Mouse (Mus musculus) neutrophil, adult 5-6 weeks (primary cell): ENCODE data around the gene Cacna1a. TPM values are rescaled to one million over a fixed set of nuclear protein-coding genes. Genes with fewer than 3 reads are reported as not detected.
"Not testable (repeated sequence)": the region's sequence is repeated elsewhere in the genome, so short reads cannot be mapped to it uniquely, and the experiment has no call there.

Experiments
- ATAC-seq: fragments of 151-379, 151-347 bp; 2 replicates; pipeline ENCODE4 v1.8.0; 2017; ENCODE audit warnings: mild to moderate bottlenecking, moderate TSS enrichment; ENCODE audit not compliant: insufficient number of reproducible peaks, poor library complexity, low FRiP score, severe bottlenecking; ENCODE audit errors: extremely low read depth
- total RNA-seq: library from RNA; stranded (forward); fragments of 200-1000 nt; gene quantifications from 2 replicates; pipeline ENCODE4 v1.2.3, GENCODE M21; 2017

Cacna1a gene
- total RNA-seq, 1 experiment from 2014 or later = 2.0 TPM

DNA sequence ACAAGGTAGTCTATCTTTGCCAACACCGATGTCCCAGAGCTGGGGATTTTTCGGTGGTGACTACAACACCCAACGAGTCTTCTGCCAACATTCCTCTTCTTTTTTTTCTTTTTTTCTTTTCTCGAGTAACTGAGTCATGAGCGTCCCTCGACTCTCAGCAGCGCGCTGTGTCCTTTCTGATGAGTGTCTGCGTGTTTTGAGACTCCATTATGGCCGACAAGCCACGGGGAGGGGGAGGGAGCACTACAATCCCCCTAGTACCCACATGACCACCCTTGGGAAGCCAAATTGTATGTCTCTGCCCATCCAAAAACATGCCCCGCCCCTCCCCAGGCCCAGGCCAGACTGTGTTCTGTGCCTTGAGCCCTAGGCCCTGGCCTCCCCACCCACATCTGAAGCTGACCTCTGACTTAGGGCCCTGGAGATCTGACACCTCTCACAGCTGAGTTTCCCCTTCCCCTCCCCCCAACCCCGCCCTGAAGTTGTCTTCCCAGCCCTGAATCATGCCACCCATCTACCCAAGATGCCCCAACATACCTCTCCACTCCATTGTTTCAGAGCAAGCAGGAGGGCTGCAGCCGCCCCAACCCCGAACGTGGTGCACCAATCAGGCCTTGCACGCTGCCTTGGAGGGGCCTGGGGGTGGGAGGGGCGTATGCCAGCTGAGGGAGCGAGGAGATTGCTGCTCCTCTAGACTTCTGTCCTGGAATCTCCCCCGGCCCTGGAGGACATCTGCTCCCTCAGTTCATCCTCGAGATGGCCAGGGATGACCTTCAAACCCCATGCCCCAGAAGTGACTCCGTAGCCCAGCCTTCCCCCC is 227.6 kb downstream of the Cacna1a start:
- ATAC-seq = no peak

DNA sequence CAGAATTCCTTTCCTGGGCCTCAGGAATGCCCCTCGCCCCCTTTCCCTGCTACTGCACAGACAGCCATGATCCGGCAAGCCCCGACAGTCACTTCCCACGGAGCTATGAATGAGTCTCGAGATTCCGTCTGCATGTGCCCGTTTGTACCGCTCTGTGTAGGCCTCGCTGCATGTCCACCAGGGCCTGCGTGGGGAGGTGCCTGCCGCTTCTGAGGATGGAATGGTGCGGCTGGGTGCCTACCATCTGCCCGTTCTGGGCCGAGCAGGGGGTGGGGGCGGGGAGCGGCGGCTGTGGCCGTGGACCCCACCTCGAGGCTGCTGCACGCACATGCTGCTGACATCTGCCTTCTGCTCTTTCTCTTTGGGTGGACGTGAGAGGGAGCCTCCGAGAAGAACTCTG is 228.8 kb downstream of the Cacna1a start:
- ATAC-seq = no peak

- ATAC-seq = no peak
Measured at GRCm38 (mm10) chr8:84621102-84621625, 232.9 kb downstream of the Cacna1a start.

DNA sequence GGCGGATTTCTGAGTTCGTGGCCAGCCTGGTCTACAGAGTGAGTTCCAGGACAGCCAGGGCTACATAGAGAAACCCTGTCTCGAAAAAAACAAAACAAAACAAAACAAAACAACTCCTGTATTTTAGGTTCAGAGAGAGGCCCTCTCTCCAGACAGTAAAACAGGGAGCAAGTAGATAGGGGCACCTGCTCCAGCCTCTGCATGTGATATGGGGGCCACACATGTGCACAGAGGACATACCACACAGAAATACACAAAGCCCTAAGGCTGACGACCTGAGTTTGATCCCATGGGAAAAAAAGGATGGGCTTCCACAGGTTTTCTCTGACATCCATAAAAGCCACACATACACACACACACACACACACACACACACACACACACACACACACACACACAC is 235.2 kb downstream of the Cacna1a start:
- ATAC-seq = not testable (repeated sequence)

- no peak for ATAC-seq
Measured at GRCm38 (mm10) chr8:84629586-84629985, 241.3 kb downstream of the Cacna1a start.

DNA sequence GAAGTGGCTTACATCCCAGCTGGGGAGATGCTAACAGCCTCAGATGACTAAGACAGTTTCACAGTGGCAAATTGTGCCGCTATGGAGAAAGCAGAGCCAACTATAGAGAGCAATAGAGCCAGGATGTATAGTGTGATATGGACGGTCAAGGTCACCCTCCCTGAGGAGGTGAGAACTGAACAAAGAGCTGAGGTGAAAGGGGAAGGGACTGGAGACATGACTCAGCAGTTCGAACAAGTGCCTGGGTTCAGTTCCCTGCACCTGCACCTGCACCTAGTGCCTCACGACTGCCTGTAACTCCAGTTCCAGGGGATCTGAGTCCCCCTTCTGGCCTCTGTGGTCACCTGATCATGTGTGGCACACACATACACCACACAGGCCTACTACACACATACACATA is 241.9 kb downstream of the Cacna1a start:
- no peak for ATAC-seq

GRCm38 (mm10) chr8:84631813-84632212 is 243.6 kb downstream of the Cacna1a start:
- no peak for ATAC-seq

DNA sequence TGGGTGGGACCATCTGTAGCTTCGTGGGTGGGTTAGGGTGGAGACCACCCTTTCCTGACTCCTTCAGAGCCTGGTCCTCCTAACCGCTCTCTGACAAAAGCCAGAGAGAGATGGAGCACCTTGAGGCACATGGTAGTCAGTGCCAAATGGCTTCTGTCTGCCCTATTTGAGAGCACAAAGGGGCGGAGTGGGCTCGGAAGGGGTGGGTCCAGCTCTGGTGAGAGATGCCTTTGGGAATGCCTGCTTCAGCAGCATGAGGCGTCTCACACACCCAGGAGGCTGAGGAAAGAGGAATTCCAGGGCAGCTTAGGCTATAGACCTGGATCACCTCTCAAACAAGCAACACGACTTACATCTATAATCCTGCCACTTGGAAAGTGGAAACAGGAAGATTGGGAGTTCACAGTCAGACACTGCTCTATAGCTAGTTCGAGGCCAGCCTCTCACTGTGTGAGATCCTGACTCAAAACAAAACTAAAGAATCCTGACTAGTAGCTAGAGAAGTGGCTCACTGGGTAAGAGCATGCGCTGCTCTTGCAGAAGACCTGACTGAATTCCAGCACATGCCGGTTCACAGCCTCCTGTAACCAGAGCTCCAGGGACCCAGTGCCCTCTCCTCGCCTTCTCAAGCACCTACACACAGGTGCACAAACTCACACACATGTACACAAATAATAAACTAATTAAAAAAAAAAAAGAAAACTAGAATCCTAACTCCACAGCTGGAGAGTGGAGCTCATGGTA is 245.8 kb downstream of the Cacna1a start:
- ATAC-seq = no peak

GRCm38 (mm10) chr8:84634849-84635304 is 246.6 kb downstream of the Cacna1a start:
- ATAC-seq = no peak

DNA sequence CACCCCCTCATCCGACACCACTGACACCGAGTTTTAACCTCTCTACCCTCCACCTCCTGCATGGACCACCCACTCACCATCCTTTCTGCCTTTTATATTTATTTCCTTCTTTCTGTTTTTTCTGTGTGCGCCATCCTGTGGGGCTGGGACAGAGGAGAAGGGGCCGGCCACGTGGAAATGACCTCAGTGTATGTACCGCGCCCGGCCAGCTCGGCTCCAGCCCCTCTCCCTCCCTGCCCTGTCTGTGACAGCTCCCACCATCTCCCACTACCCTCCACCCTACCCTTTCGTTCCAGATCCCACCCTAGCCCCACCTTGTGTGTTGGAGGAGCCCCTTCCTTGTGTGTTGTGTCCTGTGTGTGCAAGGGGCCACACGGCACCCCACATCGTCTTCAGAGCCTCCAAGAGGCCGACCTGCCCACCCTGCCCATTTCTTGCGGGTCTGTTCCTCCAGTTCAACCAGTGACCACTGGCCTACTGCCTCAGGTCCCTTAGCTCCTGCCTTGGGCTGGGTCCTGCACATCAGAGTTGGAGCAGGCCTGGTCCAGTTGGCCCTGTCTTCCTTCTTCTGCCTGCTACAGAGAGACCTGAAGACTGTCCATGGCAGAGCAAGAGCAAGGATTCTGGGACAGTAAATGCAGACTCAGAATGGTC is 247.3 kb downstream of the Cacna1a start:
- no peak for ATAC-seq

DNA sequence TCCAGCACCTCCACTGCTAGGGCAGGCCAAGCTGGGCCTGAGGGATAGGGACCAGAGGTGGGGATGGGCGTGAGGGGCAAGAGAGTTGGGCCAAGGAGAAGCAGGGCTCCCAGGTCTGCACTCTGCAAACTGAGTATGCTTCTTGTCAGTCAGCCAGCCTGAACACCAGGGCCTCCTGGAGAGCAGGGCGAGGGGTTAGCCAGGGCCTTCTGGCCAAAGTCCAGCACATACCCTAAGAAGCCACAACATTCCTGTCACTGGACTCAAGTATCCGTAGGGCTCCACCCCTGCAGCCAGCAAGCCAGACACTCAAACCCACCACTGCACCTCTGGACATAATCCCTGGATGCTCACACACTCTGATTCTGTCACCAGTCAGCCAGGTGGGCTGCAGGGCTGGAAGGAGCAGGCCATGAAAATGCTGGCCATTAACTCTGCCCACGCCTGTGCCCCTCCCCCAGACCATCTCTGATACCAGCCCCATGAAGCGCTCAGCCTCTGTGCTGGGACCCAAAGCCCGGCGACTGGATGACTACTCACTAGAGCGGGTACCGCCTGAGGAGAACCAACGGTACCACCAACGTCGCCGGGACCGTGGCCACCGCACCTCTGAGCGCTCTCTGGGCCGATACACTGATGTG is 247.9 kb downstream of the Cacna1a start:
- ATAC-seq = no peak

GRCm38 (mm10) chr8:84637946-84638554 is 249.8 kb downstream of the Cacna1a start:
- no peak for ATAC-seq

DNA sequence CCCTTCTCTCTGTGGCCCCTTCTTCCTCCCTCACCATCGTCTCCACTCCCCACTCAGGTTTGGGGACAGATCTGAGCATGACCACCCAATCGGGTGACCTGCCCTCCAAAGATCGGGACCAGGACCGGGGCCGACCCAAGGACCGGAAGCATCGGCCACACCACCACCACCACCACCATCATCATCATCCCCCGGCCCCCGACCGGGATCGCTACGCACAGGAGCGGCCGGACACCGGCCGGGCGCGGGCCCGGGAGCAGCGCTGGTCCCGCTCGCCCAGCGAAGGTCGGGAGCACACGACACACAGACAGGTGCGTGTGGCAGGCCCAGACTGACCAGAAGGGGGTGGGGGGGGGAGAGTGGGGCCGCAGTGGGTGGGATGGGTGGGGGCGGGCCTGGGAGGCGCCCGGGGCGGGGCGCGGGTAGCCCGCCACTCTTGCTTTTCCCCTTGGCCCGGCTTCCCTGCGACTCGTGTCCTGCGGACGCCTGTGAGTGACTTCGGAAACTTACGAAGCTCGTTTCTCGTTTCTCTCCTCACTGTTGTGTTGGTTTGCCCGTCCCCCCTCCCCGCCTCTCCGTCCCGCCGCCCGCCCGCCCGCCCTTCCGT is 250.4 kb downstream of the Cacna1a start:
- ATAC-seq = no peak

DNA sequence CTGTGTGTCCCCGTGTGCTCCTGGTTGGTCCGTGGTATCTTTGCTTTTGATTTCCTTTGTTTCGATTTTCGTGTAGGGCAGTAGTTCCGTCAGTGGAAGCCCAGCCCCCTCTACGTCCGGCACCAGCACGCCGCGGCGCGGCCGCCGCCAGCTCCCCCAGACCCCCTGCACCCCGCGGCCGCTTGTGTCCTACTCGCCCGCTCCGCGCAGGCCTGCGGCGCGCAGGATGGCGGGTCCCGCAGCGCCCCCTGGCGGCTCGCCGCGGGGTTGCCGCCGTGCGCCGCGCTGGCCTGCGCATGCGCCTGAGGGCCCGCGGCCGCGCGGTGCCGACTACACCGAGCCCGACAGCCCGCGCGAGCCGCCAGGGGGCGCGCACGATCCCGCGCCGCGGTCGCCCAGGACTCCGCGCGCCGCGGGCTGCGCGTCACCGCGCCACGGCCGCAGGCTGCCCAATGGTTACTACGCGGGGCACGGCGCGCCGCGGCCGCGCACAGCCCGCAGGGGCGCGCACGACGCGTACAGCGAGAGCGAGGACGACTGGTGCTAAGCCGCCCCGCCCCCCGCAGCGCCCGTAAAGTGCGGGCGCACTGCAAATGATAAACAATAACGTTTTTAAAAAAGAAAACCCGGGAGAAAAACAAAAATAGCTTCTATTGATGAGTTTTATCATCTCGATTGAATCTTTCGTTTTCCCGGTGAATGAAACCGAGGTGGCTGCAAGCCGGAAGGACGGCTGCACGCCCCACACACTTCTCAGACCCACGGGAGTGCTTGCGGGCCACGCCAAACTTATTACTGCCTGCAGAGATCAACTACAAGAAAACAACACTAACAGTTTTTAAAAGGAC is 251.1 kb downstream of the Cacna1a start:
- peak; percentile 72 for ATAC-seq

DNA sequence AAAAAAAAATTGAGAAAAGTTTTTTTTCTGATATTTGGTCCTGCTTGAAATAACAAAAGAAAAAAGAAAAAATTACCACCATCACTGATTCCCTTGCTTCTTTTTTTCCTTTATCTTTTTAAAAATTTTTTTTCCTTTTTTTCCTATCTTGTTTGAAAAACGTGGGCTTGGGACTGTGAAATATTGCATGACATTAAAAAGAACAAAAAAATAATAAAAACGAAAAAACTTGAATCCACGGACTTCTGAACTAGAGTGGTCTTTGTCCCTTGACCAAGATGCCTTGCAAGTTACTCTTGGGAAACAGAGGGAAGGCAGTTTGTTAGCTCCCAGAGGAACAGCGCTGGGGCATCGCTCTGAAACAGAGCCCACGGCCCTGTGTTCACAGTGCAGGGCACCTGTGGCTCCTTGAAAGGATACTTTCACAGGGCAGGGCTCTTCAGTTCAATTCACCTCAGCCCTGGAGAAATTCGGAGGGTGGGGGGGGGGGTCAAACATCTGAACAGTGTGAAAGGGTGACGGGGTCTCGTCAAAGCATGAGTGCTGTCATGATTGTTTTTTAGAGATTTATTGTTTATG is 251.9 kb downstream of the Cacna1a start:
- ATAC-seq = no peak

GRCm38 (mm10) chr8:84640617-84641294 is 252.5 kb downstream of the Cacna1a start:
- ATAC-seq = no peak
